Mouse (Mus musculus): Measurements from ENCODE around the gene Chuk.

DNA sequence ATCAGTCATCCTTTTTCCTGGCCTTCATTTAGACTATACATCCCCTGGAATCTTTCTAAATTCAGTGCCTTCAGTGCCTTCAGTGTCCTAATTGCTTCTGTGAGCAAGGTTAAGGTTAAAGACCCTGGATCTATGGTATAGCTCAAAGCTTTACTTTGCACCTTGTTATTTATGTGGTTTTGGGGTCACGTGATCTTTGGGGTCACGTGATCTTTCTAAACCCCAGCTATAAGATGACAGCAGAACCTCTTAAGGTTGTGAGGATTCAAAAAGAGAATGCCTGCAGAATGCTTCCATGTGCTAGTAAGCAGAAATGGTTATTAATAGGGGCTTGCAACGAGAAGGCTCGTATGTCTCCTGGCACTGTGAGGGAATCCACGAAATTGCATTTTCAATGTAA, 73.9 kb downstream of the Chuk start:
- TF ChIP-seq GATA1 (IDR thresholded peaks at IDR 0.05; ENCODE audit: low read length) (no peak), TAL1 (IDR thresholded peaks at IDR 0.05; ENCODE audit: low read length) (no peak)
